Mouse (Mus musculus): ENCODE data around the gene Olfr32. TPM values are rescaled to one million over a fixed set of nuclear protein-coding genes. Genes with fewer than 3 reads are reported as not detected.
"Not testable (repeated sequence)": the region's sequence is repeated elsewhere in the genome, so short reads cannot be mapped to it uniquely, and the experiment has no call there.

Gene Olfr32
- 0.20 TPM in 1 of 2 replicates, not detected in the other for polyA plus RNA-seq (2014; fragmentation: Nextera tagmentation; extraction: Ambion mirVana)

DNA sequence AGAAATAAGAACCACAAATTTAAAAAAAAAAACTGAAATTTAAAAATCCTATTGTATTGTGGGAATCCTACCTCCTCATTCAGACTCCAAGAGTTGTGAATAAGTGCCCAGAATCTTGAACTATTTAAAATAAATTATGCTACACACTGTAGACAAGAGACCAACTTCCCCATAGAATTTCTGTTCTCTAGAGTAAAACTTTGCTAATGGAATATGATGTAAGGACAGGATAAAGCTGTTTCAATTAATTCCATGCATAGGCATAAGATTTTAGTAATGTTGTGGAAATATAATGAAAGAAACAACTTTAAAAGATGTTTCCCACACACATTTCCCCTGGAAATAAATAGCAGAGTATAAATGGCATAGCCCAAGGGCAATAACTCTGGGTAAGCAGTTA, at the start of gene Olfr32:
Gene Olfr32, minus strand, starts transcription at position 101 of the 400 bp plus-strand sequence.
- Histone ChIP-seq H3K4me3 (ENCODE audit: low read depth, low read length) (no peak within 1 kb of the TSS), H3K4me2 (ENCODE audit: low read depth) (no peak within 1 kb of the TSS), H3K36me3 (ENCODE audit: control insufficient read depth, insufficient read depth, low read length) (no peaks in the 10 kb centered on the region), H3K9ac (ENCODE audit: low read length) (no peak within 1 kb of the TSS), H3K27ac (ENCODE audit: low read depth, low read length) (no peak within 1 kb of the TSS), H3K27me3 (ENCODE audit: control insufficient read depth, insufficient read depth, low read length) (no peaks in the 10 kb centered on the region), H3K9me3 (ENCODE audit: control insufficient read depth, low read length) (no peaks in the 10 kb centered on the region), H3K4me1 (ENCODE audit: control insufficient read depth, insufficient read depth, low read length) (no peaks in the 10 kb centered on the region)
- DNase-seq (ENCODE audit: low spot score) (no peak), ATAC-seq (ENCODE audit: insufficient read depth, low FRiP score, low TSS enrichment) (no peak)

- H3K36me3 ChIP-seq (ENCODE audit: control insufficient read depth, insufficient read depth, low read length); H3K9ac ChIP-seq (ENCODE audit: low read length); H3K4me1 ChIP-seq (ENCODE audit: control insufficient read depth, insufficient read depth, low read length); H3K4me3 ChIP-seq (ENCODE audit: low read depth, low read length); DNase-seq (ENCODE audit: low spot score); H3K4me2 ChIP-seq (ENCODE audit: low read depth); H3K27ac ChIP-seq (ENCODE audit: low read depth, low read length); ATAC-seq (ENCODE audit: insufficient read depth, low FRiP score, low TSS enrichment); H3K9me3 ChIP-seq (ENCODE audit: control insufficient read depth, low read length); H3K27me3 ChIP-seq (ENCODE audit: control insufficient read depth, insufficient read depth, low read length): not testable (repeated sequence)
- WGBS = no CpG with 5 or more reads among the region's 5 CpGs
Measured at GRCm38 (mm10) chr2:90187082-90187481, 45.0 kb upstream of the Olfr32 start.

DNA sequence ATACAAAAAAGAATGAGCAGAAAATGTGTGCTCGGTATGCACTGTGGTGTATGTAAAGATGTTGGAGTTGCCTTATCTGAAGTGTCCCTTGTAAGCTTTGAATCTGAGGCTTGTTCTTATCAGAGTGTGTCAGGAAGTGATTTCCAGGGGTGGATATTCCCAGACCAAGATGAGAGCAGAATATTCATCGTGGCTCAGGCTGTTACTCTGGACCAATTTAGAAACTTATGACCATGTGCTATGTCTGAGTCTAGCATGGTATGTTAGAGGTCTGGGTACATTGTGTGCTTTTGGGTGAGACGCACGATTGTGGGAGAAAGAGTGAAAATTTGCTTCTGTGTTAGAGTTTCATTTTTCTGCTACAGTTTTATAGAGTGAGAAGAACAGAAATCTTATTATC, 44.0 kb upstream of the Olfr32 start:
- H3K4me1 ChIP-seq (ENCODE audit: control insufficient read depth, insufficient read depth, low read length); H3K36me3 ChIP-seq (ENCODE audit: control insufficient read depth, insufficient read depth, low read length); H3K9ac ChIP-seq (ENCODE audit: low read length); ATAC-seq (ENCODE audit: insufficient read depth, low FRiP score, low TSS enrichment); H3K27ac ChIP-seq (ENCODE audit: low read depth, low read length); DNase-seq (ENCODE audit: low spot score); H3K4me3 ChIP-seq (ENCODE audit: low read depth, low read length); H3K9me3 ChIP-seq (ENCODE audit: control insufficient read depth, low read length); H3K4me2 ChIP-seq (ENCODE audit: low read depth); H3K27me3 ChIP-seq (ENCODE audit: control insufficient read depth, insufficient read depth, low read length): not testable (repeated sequence)
- WGBS = no CpG with 5 or more reads among the region's 4 CpGs

GRCm38 (mm10) chr2:90153916-90154315, 11.8 kb upstream of the Olfr32 start:
- Histone ChIP-seq H3K9ac (ENCODE audit: low read length) (no peak overlapping the region), H3K4me3 (ENCODE audit: low read depth, low read length) (no peak overlapping the region), H3K4me1 (ENCODE audit: control insufficient read depth, insufficient read depth, low read length) (no peaks in the 10 kb centered on the region), H3K4me2 (ENCODE audit: low read depth) (no peak overlapping the region), H3K27me3 (ENCODE audit: control insufficient read depth, insufficient read depth, low read length) (no peaks in the 10 kb centered on the region), H3K9me3 (ENCODE audit: control insufficient read depth, low read length) (no peaks in the 10 kb centered on the region), H3K27ac (ENCODE audit: low read depth, low read length) (no peak overlapping the region), H3K36me3 (ENCODE audit: control insufficient read depth, insufficient read depth, low read length) (no peaks in the 10 kb centered on the region)
- 91% methylated on average over 9 of the region's 9 CpGs for WGBS
- no peak for DNase-seq (ENCODE audit: low spot score)
- ATAC-seq (ENCODE audit: insufficient read depth, low FRiP score, low TSS enrichment) = no peak

DNA sequence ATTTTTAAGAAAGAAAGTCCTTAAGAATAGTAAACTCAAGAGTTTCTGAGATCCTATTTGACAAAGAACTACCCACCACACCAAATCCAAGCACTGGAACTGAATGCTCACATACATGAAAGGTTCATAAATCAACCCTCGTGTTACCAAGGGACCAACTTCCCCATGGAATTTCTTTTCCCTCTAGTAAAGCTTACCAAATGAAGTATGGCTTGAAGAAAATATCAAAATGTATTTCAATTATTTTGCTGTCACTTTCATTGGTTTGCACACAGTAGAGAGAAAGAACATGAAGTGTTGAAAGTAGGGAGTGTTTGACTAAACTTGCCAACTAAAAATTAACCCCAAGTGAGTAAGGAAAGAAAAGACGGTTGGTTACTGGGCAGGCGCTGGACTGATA, 10.9 kb upstream of the Olfr32 start, which contains the start of gene Olfr1270:
Gene Olfr1270, minus strand, starts transcription at position 101 of the 400 bp plus-strand sequence.
- H3K27ac ChIP-seq (ENCODE audit: low read depth, low read length) = no peak within 1 kb of the TSS
- no peak within 1 kb of the TSS for H3K9ac ChIP-seq (ENCODE audit: low read length)
- 92% methylated on average over 3 of the region's 3 CpGs for WGBS
- DNase-seq (ENCODE audit: low spot score) (no peak), ATAC-seq (ENCODE audit: insufficient read depth, low FRiP score, low TSS enrichment) (no peak)
- H3K4me3 ChIP-seq (ENCODE audit: low read depth, low read length) = no peak within 1 kb of the TSS
- H3K9me3 ChIP-seq (ENCODE audit: control insufficient read depth, low read length) = no peaks in the 10 kb centered on the region
- no peak within 1 kb of the TSS for H3K4me2 ChIP-seq (ENCODE audit: low read depth)
- H3K4me1 ChIP-seq (ENCODE audit: control insufficient read depth, insufficient read depth, low read length) = no peaks in the 10 kb centered on the region
- no peaks in the 10 kb centered on the region for H3K27me3 ChIP-seq (ENCODE audit: control insufficient read depth, insufficient read depth, low read length)
- no peaks in the 10 kb centered on the region for H3K36me3 ChIP-seq (ENCODE audit: control insufficient read depth, insufficient read depth, low read length)

DNA sequence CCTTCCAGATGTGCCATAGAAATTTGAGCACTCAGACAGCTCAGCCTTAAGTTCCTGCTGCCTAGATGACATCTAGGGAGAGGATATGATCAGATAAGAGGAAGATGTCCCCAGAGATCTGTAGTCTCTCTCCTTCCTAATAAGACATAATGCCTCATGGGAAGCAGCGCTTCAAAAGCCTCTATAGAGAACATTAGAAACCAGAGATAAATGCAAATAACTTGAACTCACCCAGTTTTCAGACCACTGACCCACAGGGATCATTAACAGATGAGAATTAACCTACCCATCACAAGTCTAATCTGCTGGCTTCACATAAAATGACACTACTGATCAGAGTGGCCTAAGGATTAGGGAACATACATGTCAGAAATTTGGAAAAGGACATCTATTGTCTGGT, 20.8 kb downstream of the Olfr32 start, which contains the start of gene Olfr1269:
Gene Olfr1269, minus strand, starts transcription at position 101 of the 400 bp plus-strand sequence.
- no peak within 1 kb of the TSS for H3K4me3 ChIP-seq (ENCODE audit: low read depth, low read length)
- no peaks in the 10 kb centered on the region for H3K36me3 ChIP-seq (ENCODE audit: control insufficient read depth, insufficient read depth, low read length)
- H3K27me3 ChIP-seq (ENCODE audit: control insufficient read depth, insufficient read depth, low read length) = no peaks in the 10 kb centered on the region
- ATAC-seq (ENCODE audit: insufficient read depth, low FRiP score, low TSS enrichment) = no peak
- no peak for DNase-seq (ENCODE audit: low spot score)
- no peaks in the 10 kb centered on the region for H3K4me1 ChIP-seq (ENCODE audit: control insufficient read depth, insufficient read depth, low read length)
- H3K9ac ChIP-seq (ENCODE audit: low read length) = no peak within 1 kb of the TSS
- H3K27ac ChIP-seq (ENCODE audit: low read depth, low read length) = no peak within 1 kb of the TSS
- H3K9me3 ChIP-seq (ENCODE audit: control insufficient read depth, low read length) = no peaks in the 10 kb centered on the region
- 90% methylated on average over 1 of the region's 1 CpGs for WGBS
- no peak within 1 kb of the TSS for H3K4me2 ChIP-seq (ENCODE audit: low read depth)

Other genes with a start within 250 kb of the Olfr32 start
- gene Olfr1258, start 215.0 kb downstream of the Olfr32 start, polyA plus RNA-seq (2014; fragmentation: Nextera tagmentation; extraction: Ambion mirVana) = not detected in 2 replicates
- gene Olfr1259, start 193.6 kb downstream of the Olfr32 start, polyA plus RNA-seq (2014; fragmentation: Nextera tagmentation; extraction: Ambion mirVana) = not detected in 2 replicates
- gene Olfr1260, start 168.0 kb downstream of the Olfr32 start, polyA plus RNA-seq (2014; fragmentation: Nextera tagmentation; extraction: Ambion mirVana) = not detected in 2 replicates
- not detected in 2 replicates for gene Olfr1261, start 151.1 kb downstream of the Olfr32 start, polyA plus RNA-seq (2014; fragmentation: Nextera tagmentation; extraction: Ambion mirVana)
- not detected in 2 replicates for gene Olfr1262, start 142.2 kb downstream of the Olfr32 start, polyA plus RNA-seq (2014; fragmentation: Nextera tagmentation; extraction: Ambion mirVana)
- gene Olfr1263, start 130.2 kb downstream of the Olfr32 start, polyA plus RNA-seq (2014; fragmentation: Nextera tagmentation; extraction: Ambion mirVana) = not detected in 2 replicates
- gene Olfr1264, start 116.7 kb downstream of the Olfr32 start, polyA plus RNA-seq (2014; fragmentation: Nextera tagmentation; extraction: Ambion mirVana) = not detected in 2 replicates
- not detected in 2 replicates for gene Olfr1265, start 107.0 kb downstream of the Olfr32 start, polyA plus RNA-seq (2014; fragmentation: Nextera tagmentation; extraction: Ambion mirVana)
- gene Olfr140, start 78.7 kb downstream of the Olfr32 start, polyA plus RNA-seq (2014; fragmentation: Nextera tagmentation; extraction: Ambion mirVana) = not detected in 2 replicates
- gene Olfr1269, start 20.9 kb downstream of the Olfr32 start, polyA plus RNA-seq (2014; fragmentation: Nextera tagmentation; extraction: Ambion mirVana) = not detected in 2 replicates
- gene Olfr1270, start 10.8 kb upstream of the Olfr32 start, polyA plus RNA-seq (2014; fragmentation: Nextera tagmentation; extraction: Ambion mirVana) = not detected in 2 replicates
- gene Olfr1506, start 82.2 kb upstream of the Olfr32 start, polyA plus RNA-seq (2014; fragmentation: Nextera tagmentation; extraction: Ambion mirVana) = not detected in 2 replicates
- gene Olfr142, start 115.3 kb upstream of the Olfr32 start, polyA plus RNA-seq (2014; fragmentation: Nextera tagmentation; extraction: Ambion mirVana) = not detected in 2 replicates
- gene Olfr1271, start 128.7 kb upstream of the Olfr32 start, polyA plus RNA-seq (2014; fragmentation: Nextera tagmentation; extraction: Ambion mirVana) = not detected in 2 replicates
- not detected in 2 replicates for gene Olfr1272, start 150.5 kb upstream of the Olfr32 start, polyA plus RNA-seq (2014; fragmentation: Nextera tagmentation; extraction: Ambion mirVana)
- gene Gm13769, start 179.9 kb upstream of the Olfr32 start, polyA plus RNA-seq (2014; fragmentation: Nextera tagmentation; extraction: Ambion mirVana) = not detected in 2 replicates